Mouse (Mus musculus) forebrain, embryonic 11.5 days (tissue): ENCODE measurements at regions not wholly inside any gene's neighbourhood (a gene's known extent, or its start where the extent isn't known, plus 50 kb on each side); places are given as distances from the start of the nearest gene placed in this dataset.

Source experiments
- ATAC-seq: fragments of 200-750 bp; cut with Nextera tagmentation; replicated peaks from 2 replicates; pipeline ENCODE4 v1.8.0; 2017; ENCODE audit warnings: moderate TSS enrichment; ENCODE audit not compliant: low FRiP score
- DNase-seq: peaks from one replicate; pipeline ENCODE4 v3.0.0-alpha.2; 2017; ENCODE audit warnings: low spot score
- H3K27ac ChIP-seq: fragments of 300-500 bp; sonication (generic); 2 replicates; pipeline ENCODE4 v1.5.1; 2014; ENCODE audit warnings: low read depth, low read length
- H3K27me3 ChIP-seq: fragments of 300-500 bp; sonication (generic); 2 replicates; pipeline ENCODE4 v1.6.1; 2014; ENCODE audit warnings: mild to moderate bottlenecking, low read length, mixed read lengths; ENCODE audit not compliant: control insufficient read depth, insufficient read depth
- H3K36me3 ChIP-seq: fragments of 300-500 bp; sonication (generic); 2 replicates; pipeline ENCODE4 v1.6.1; 2014; ENCODE audit warnings: mild to moderate bottlenecking, low read length, moderate library complexity, mixed read lengths; ENCODE audit not compliant: control insufficient read depth, insufficient read depth
- H3K4me1 ChIP-seq: fragments of 300-500 bp; sonication (generic); replicated peaks from 2 replicates; pipeline ENCODE4 v1.6.1; 2014; ENCODE audit warnings: low read length, mixed read lengths; ENCODE audit not compliant: control insufficient read depth, insufficient read depth
- H3K4me2 ChIP-seq: fragments of 300-500 bp; sonication (generic); 2 replicates; pipeline ENCODE4 v1.6.1; 2014; ENCODE audit warnings: low read depth, mild to moderate bottlenecking, low read length, moderate library complexity, mixed read lengths; ENCODE audit not compliant: severe bottlenecking
- H3K4me3 ChIP-seq: fragments of 300-500 bp; sonication (generic); 2 replicates; pipeline ENCODE4 v1.5.1; 2014; ENCODE audit warnings: low read depth, low read length
- H3K9ac ChIP-seq: fragments of 300-500 bp; sonication (generic); 2 replicates; pipeline ENCODE4 v1.6.1; 2014; ENCODE audit warnings: low read length
- H3K9me3 ChIP-seq: fragments of 300-500 bp; sonication (generic); 2 replicates; pipeline ENCODE4 v1.6.1; 2016; ENCODE audit warnings: low read length, mixed read lengths; ENCODE audit not compliant: control insufficient read depth
- WGBS: fragments of 180-500 bp; shearing (Covaris S2); extraction: QIAGEN DNeasy Blood & Tissue Kit; methylation state at CpG from one replicate; pipeline ENCODE4 v1.1.7; 2014; 5-methylcytosine and 5-hydroxymethylcytosine counted together

DNA sequence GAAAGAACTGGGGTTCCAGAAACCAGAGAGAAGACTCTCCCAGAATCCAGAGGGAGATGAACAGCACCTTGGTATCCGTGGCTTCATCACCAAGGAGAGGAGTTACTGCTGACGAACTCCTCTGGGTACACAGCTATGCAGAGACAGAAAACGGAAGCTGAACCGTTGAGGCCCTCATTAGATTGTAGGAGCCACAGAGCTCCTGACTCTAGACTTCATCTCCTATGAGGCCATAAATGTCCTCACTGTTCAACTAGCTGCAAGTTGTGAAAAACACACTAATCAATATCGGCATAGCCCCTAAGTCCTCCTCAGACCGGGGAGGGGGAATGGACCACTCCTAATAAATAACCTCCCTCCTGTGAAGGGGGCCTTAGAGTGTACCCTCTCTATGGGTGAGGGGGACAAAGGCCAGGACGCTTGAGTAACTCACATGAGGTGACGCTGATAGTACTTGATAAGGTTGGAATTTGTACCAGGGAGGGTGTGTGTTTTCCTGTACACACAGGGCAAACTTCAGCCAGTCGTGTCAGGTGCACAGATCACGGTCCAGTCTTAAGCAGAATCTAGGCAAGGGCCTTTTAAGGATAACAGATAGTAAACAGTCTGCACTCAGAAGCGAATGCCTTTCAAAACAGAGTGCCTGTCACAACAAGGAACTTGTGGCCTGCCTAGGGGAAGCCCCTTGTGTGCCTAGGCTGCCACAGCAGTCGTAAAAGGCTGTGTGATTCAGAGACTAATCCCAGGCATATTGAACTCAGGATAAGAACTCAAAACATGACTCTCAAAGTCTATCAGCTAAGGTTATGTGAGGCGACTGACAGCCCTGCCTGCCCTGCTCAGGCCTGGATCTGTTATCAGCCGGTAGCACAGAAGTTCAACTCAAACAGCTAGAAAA, 104.2 kb downstream of the Dyrk2 start:
- no peaks in the 10 kb centered on the region for H3K27me3 ChIP-seq
- 78% methylated on average over 14 of the region's 14 CpGs for WGBS
- no peak overlapping the region for H3K27ac ChIP-seq
- H3K9me3 ChIP-seq: no peaks in the 10 kb centered on the region
- no peak overlapping the region for H3K9ac ChIP-seq
- H3K4me1 ChIP-seq: no peaks in the 10 kb centered on the region
- DNase-seq (no peak), ATAC-seq (no peak)
- no peak overlapping the region for H3K4me2 ChIP-seq
- no peak overlapping the region for H3K4me3 ChIP-seq
- no peaks in the 10 kb centered on the region for H3K36me3 ChIP-seq

DNA sequence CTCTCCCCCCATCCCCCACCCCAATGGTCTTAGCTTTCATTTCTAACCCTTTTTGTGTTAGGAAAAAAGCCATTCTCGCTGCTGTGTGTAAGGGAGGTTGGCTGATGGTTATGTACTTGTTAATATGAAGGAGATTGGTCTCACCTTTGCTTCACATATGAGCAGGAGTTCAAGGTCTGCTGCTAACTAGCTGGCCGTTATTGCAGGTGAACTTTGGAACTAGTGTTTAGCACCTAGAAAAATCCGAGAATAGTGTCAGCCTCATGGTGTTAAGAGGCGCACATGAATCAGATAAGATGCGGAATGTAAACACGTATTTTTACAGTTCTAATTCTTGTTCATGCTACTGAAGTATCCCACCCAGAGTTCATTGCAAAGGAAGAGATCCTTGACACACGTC, 103.2 kb downstream of the Dyrk2 start:
- Histone ChIP-seq H3K36me3 (no peaks in the 10 kb centered on the region), H3K9me3 (no peaks in the 10 kb centered on the region), H3K27me3 (no peaks in the 10 kb centered on the region), H3K9ac (no peak overlapping the region), H3K27ac (no peak overlapping the region), H3K4me2 (no peak overlapping the region), H3K4me3 (no peak overlapping the region), H3K4me1 (no peaks in the 10 kb centered on the region)
- DNase-seq (no peak), ATAC-seq (no peak)
- WGBS: 77% methylated on average over 7 of the region's 7 CpGs

DNA sequence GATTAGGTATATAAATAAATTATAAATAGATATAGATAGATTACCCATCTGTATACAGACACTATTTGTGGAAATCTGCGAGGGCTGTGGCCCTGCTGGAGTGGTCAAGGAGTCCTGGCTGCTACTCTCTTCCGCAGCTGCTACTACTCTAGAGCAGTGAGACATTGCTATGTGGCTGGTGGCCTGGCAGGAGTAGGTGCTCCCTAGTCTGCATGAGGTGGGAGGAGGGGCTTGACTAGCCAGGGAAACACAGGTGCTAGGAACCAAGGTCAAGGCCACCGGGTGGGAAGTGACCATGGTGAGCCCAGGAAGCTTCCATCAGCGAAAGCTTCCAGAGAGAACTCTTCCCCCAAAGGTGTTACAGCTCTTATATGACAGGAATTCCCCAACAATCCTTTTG, 100.3 kb downstream of the Dyrk2 start:
- Histone ChIP-seq H3K4me1 (no peaks in the 10 kb centered on the region), H3K27ac (peak overlapping the region; percentile 70; the same call in 1 of the 2 replicates), H3K4me3 (no peak overlapping the region), H3K9me3 (no peaks in the 10 kb centered on the region), H3K9ac (no peak overlapping the region; the same call in 1 of the 2 replicates), H3K4me2 (no peak overlapping the region), H3K27me3 (no peaks in the 10 kb centered on the region), H3K36me3 (no peaks in the 10 kb centered on the region)
- DNase-seq (no peak), ATAC-seq (no peak)
- WGBS: 85% methylated on average over 4 of the region's 4 CpGs

DNA sequence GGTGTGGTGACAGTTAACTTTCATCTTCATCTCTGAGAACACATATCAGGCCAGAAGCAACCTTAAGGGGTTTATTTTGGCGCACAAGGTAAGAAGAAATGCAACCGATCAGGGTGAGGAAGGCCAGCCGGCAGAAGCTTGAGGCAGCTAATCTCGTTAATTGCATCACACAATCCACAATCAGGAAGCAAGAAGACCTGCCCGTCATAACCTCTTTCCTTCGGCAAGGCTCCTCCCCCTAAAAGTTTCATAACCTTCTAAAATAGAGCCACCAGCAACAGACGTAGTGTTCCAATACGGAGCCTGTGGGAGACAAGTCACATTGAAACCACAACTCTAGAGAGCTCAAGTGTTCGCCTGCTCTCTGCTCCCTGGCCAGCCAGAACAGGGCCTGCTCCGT, 91.4 kb downstream of the Dyrk2 start:
- H3K4me1 ChIP-seq: no peaks in the 10 kb centered on the region
- no peak overlapping the region for H3K4me2 ChIP-seq
- no peak overlapping the region for H3K27ac ChIP-seq
- no peaks in the 10 kb centered on the region for H3K9me3 ChIP-seq
- DNase-seq (no peak), ATAC-seq (no peak)
- 92% methylated on average over 10 of the region's 10 CpGs for WGBS
- H3K36me3 ChIP-seq: no peaks in the 10 kb centered on the region
- no peak overlapping the region for H3K4me3 ChIP-seq
- H3K27me3 ChIP-seq: no peaks in the 10 kb centered on the region
- H3K9ac ChIP-seq: no peak overlapping the region

DNA sequence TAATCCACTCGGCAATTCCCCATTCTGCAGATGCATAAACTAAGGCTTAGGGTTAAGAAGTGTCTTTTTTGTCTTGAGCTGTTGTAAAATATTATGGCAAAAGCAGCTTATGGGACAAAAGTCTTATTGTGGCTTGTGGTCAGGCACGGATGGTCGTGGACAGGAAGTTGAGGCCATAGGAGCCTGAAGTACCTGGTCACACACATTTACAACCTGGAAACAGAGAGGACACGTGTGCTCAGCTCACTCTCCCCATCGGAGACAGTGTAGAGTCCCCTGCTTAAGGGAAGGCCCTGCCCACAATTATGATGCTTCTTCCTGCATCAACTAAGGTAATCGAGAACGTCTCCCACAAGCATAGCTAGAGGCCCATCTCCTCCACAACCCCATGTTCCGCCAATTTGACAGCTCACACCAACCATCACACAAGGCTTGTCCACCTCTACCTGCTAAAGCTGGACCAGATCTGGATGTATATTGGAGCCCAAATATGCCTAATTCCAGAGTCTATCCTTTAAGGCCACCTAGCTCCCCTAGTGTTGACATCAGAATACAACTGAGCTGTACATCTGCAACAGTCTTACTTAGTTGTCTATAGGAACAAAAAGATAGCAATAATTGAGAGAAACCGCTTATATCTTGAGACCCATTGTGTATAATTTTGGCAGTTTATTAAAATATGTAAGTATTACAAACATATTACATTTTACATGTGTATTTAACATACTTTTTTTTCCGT, 89.0 kb downstream of the Dyrk2 start:
- no peaks in the 10 kb centered on the region for H3K9me3 ChIP-seq
- no peak overlapping the region for H3K4me3 ChIP-seq
- WGBS: 88% methylated on average over 10 of the region's 10 CpGs
- DNase-seq: no peak
- H3K27ac ChIP-seq: no peak overlapping the region
- H3K4me2 ChIP-seq: no peak overlapping the region
- no peaks in the 10 kb centered on the region for H3K36me3 ChIP-seq
- no peak for ATAC-seq
- no peak overlapping the region for H3K9ac ChIP-seq
- no peaks in the 10 kb centered on the region for H3K4me1 ChIP-seq
- H3K27me3 ChIP-seq: no peaks in the 10 kb centered on the region

DNA sequence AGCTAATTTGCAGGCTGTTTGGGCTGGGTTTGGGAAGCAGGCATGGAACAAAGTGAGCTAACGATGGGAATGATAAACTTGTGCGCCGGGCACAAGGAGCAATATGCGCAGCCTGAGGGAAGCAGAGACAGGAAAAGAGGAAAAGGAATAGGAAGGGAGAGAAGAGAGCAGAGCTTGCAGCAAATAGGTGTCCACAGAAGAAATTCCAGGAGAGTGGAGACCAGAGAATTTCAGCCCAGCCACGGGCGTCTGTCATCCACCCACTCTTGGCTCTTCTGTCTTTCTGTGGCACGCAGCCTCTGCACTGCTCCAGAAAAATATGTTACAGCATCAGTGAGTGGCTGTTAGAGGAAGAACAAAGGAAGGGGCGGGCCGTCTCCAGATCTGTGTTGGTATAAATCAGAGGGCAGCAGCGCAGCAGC, 88.2 kb downstream of the Dyrk2 start:
- no peaks in the 10 kb centered on the region for H3K4me1 ChIP-seq
- H3K36me3 ChIP-seq: no peaks in the 10 kb centered on the region
- H3K27ac ChIP-seq: no peak overlapping the region
- H3K9ac ChIP-seq: no peak overlapping the region
- H3K4me2 ChIP-seq: no peak overlapping the region
- H3K4me3 ChIP-seq: no peak overlapping the region
- DNase-seq (no peak), ATAC-seq (no peak)
- no peaks in the 10 kb centered on the region for H3K9me3 ChIP-seq
- 81% methylated on average over 10 of the region's 10 CpGs for WGBS
- H3K27me3 ChIP-seq: no peaks in the 10 kb centered on the region

DNA sequence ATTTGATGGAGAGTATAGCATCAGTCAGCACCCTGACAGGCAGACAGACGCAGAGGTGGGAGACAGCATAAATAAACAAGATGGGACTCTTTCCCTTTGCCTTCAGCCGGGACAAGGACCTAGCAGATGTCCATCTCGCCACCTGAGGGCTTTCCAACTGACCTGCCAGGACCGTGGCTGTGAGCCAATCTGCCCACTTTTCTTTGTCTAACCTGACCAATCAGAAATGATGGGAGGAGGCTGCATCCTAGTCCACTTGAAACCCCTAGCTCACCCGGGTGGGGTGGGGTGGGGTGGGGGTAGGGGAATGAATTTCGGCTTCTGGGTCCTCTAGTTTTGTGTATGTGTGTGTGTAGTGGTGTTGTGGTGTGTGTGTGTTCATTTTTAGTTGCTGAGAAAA, 87.4 kb downstream of the Dyrk2 start:
- Histone ChIP-seq H3K36me3 (no peaks in the 10 kb centered on the region), H3K27ac (no peak overlapping the region), H3K4me1 (no peaks in the 10 kb centered on the region), H3K4me2 (no peak overlapping the region), H3K4me3 (no peak overlapping the region), H3K9ac (no peak overlapping the region), H3K27me3 (no peaks in the 10 kb centered on the region), H3K9me3 (no peaks in the 10 kb centered on the region)
- WGBS: 77% methylated on average over 6 of the region's 6 CpGs
- DNase-seq: no peak
- ATAC-seq: no peak

DNA sequence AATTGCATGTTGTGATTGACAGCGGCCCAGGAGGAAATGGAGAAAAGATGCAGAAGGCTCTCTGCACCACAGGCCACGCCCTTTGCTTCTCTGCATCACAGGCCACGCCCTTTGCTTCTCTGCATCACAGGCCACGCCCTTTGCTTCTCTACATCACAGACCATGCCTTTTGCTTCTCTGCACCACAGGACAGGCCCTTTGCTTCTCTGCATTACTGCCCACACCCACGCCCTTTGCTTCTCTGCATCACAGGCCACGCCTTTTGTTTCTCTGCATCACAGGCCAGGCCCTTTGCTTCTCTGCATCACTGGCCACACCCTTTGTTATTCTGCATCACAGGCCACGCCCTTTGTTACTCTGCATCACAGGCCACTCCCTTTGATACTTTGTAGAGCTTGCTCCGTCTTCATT, 82.7 kb downstream of the Dyrk2 start:
- Histone ChIP-seq H3K9me3 (no peaks in the 10 kb centered on the region), H3K4me1 (no peaks in the 10 kb centered on the region), H3K9ac (no peak overlapping the region), H3K27ac (no peak overlapping the region), H3K4me3 (no peak overlapping the region), H3K4me2 (no peak overlapping the region), H3K27me3 (no peaks in the 10 kb centered on the region), H3K36me3 (no peaks in the 10 kb centered on the region)
- ATAC-seq (no peak), DNase-seq (no peak)
- 87% methylated on average over 8 of the region's 8 CpGs for WGBS
